22 mouse cellular contexts compared by ENCODE assay signal in the genomic region with DNA sequence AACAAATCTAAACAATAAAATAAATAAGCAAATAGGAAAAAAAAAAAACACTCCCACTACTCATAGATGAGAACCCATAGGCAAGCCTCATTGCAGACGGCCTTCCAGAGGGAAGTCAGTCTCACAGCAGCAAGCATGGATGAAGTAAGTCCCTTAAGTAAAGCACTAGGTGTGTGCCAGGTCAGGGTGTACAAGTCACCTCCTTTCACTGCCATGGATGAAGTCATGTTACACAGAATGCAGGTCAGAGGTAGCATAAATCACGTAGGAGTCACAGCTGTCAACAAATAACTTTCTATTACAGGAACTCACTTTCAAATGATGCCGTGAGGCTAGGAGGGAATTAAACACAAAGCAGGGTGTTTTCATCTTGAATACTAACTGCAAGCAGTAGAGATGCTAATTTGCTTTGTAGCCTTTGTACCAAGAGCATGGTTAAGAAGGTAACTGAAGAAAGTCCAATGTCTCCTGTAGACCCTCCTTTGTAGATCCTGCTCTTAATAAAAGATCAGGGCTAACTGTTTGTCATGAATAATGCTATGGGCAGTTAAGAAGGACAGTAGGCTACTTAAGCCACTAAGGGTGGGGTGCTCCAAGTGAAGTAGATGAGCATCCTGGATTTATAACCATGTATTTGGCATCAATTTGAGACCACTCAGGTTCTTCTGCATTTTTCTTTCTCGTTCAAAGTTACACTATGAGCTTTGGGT. TPM values are rescaled to one million over a fixed set of nuclear protein-coding genes. Genes with fewer than 3 reads are reported as not detected.
DNase-seq lines count a peak whose midpoint lies in the region; ATAC-seq and TF ChIP-seq lines count a peak whose summit lies in the region.
"Had no signal": no experiment of that assay in that cellular context is flagged by ENCODE, and none has a peak within 500 bp of the region (broad histone marks: within the 10 kb centered on the region; RNA-seq: fewer than 3 reads in every experiment).

No protein-coding gene starts in this region.

- no peaks in the 10 kb centered on the region for H3K4me1 ChIP-seq in ES-Bruce4 (ENCODE audit: control insufficient read depth, insufficient read depth, low read length)
- H3K4me1 ChIP-seq: midbrain, embryonic 13.5 days had no signal

- peak; percentile 49 for DNase-seq in gastrocnemius, postnatal 25 days
- no peak for DNase-seq in gastrocnemius, postnatal 14 days
- DNase-seq in ZHBTc4 (ENCODE audit: low read depth, low spot score) = peak; percentile 95
- DNase-seq in right cerebral cortex, postnatal 10 days (ENCODE audit: low spot score in 2 of 2) = no peak
- no peak for DNase-seq in left cerebral cortex, postnatal 25 days (ENCODE audit: low spot score in 2 of 2)
- DNase-seq: cerebellum, adult 11-12 months; cerebellum, postnatal 10 days; kidney, postnatal 25 days; layer of hippocampus, adult 9-11 months; liver, embryonic 13.5 days; lung, adult 2 months; lung, postnatal 14 days; right cerebral cortex, postnatal 14 days; spleen, adult 18-20 months; thymus, postnatal 14 days had no signal

- H3K27ac ChIP-seq in ES-Bruce4 (ENCODE audit: insufficient read depth, low read length) = peak overlapping the region; percentile 97
- H3K27ac ChIP-seq: liver, embryonic 13.5 days; midbrain, embryonic 13.5 days had no signal

- H3K9ac ChIP-seq in ES-Bruce4 (ENCODE audit: low read depth, poor library complexity, severe bottlenecking) = no peak overlapping the region
- H3K9ac ChIP-seq: liver, embryonic 13.5 days; midbrain, embryonic 13.5 days had no signal

- no peak for TF ChIP-seq EP300 in ES-Bruce4 (IDR thresholded peaks at IDR 0.05; ENCODE audit: insufficient read depth, low read depth, low read length)

- no peak for TF ChIP-seq POLR2A in ES-Bruce4 (IDR thresholded peaks at IDR 0.05; ENCODE audit: insufficient read depth, low read length)

- no peak for TF ChIP-seq CTCF in ES-Bruce4 (IDR thresholded peaks at IDR 0.05; ENCODE audit: low read depth, low read length)

- intact Hi-C loops in gastrocnemius, postnatal 14 days (cut with DNase I; ENCODE audit: low total_unique reads) = no loop called here
- intact Hi-C loops in left cerebral cortex, postnatal 25 days (cut with DNase I) = no loop called here

- H3K9me3 ChIP-seq in ES-Bruce4 (replicated peaks; ENCODE audit: control insufficient read depth, insufficient read depth, low read length, poor library complexity, severe bottlenecking) = no peaks in the 10 kb centered on the region
- H3K9me3 ChIP-seq: G1E; liver, embryonic 13.5 days; megakaryocyte, embryonic 14.5 days; midbrain, embryonic 13.5 days had no signal

- H3K27me3 ChIP-seq in ES-Bruce4 (ENCODE audit: control insufficient read depth, insufficient read depth, low read length, poor library complexity, severe bottlenecking) = no peaks in the 10 kb centered on the region
- H3K27me3 ChIP-seq: liver, embryonic 13.5 days; megakaryocyte, embryonic 14.5 days; midbrain, embryonic 13.5 days; Patski had no signal

- no peak overlapping the region for H3K4me3 ChIP-seq in ES-Bruce4 (ENCODE audit: low read depth, low read length)
- H3K4me3 ChIP-seq: liver, embryonic 13.5 days; megakaryocyte, embryonic 14.5 days; midbrain, embryonic 13.5 days had no signal

- no peak for ATAC-seq in erythroid progenitor cell, adult 5-6 weeks (replicated peaks; ENCODE audit: low FRiP score, poor library complexity, severe bottlenecking)
- ATAC-seq: intestine, postnatal 0 days; midbrain, embryonic 13.5 days; Patski had no signal

- H3K36me3 ChIP-seq in ES-Bruce4 (ENCODE audit: control insufficient read depth, insufficient read depth, low read length, poor library complexity, severe bottlenecking) = no peaks in the 10 kb centered on the region
- H3K36me3 ChIP-seq: liver, embryonic 13.5 days; midbrain, embryonic 13.5 days had no signal

RNA-seq across cellular contexts. Expression of a gene that starts 20.4 kb away (rescaled TPM):
- total RNA-seq in gastrocnemius, postnatal 25 days (2021) = 10 to 100 TPM; 16.3 to 27.4 TPM
- total RNA-seq in gastrocnemius, postnatal 14 days (2021) = 10 to 100 TPM; 32.1 to 34.3 TPM
- 59.1 and 62.6 TPM in 2 replicates for polyA plus RNA-seq in ES-Bruce4 (2011; ENCODE audit: insufficient read depth, insufficient read length, low read depth, missing spikeins)
- 7.6 and 11.3 TPM in 2 replicates for total RNA-seq in erythroid progenitor cell, adult 5-6 weeks (2015; ENCODE audit: low replicate concordance)
- total RNA-seq in erythroid progenitor cell, adult 5-6 weeks (2017; ENCODE audit: low replicate concordance) = 3.0 and 8.2 TPM in 2 replicates
- 10 to 100 TPM; 32.8 to 46.2 TPM for total RNA-seq in left cerebral cortex, postnatal 25 days (2021)

Comparison
In these comparisons a context has a peak if more than half of its experiments do, and no peak if none do; other contexts are left out.
1. DNase-seq: peak in gastrocnemius, postnatal 25 days (single experiment) and ZHBTc4 (single experiment); none in gastrocnemius, postnatal 14 days (single experiment), right cerebral cortex, postnatal 10 days (0 of 2) and left cerebral cortex, postnatal 25 days (0 of 2).